Mouse (Mus musculus): ENCODE results near the gene Btn2a2.

GRCm38 (mm10) chr13:23466911-23467310 lies 21.7 kb downstream of the Btn2a2 start:
- TF ChIP-seq POLR2A (IDR thresholded peaks at IDR 0.05; ENCODE audit: insufficient read length, low read depth) (no peak), MYOD1 (IDR thresholded peaks at IDR 0.05; ENCODE audit: control insufficient read depth in 1 of 3, insufficient read length in 2 of 3, low read depth in 2 of 3) (no peak), MAX (IDR thresholded peaks at IDR 0.05; ENCODE audit: low read depth) (no peak), POLR2AphosphoS2 (IDR thresholded peaks at IDR 0.05; ENCODE audit: insufficient read length, low read depth) (no peak), CEBPB (IDR thresholded peaks at IDR 0.05; ENCODE audit: insufficient read depth, poor library complexity, severe bottlenecking) (no peak), USF1 (IDR thresholded peaks at IDR 0.05; ENCODE audit: low read depth) (no peak), TCF12 (IDR thresholded peaks at IDR 0.05; ENCODE audit: insufficient read depth, poor library complexity, severe bottlenecking) (no peak), E2F4 (IDR thresholded peaks at IDR 0.05; ENCODE audit: insufficient read depth) (no peak), MYOG (IDR thresholded peaks at IDR 0.05; ENCODE audit: control insufficient read depth in 1 of 3, insufficient read depth in 1 of 3, insufficient read length in 2 of 3, low read depth in 2 of 3) (no peak), SRF (IDR thresholded peaks at IDR 0.05; ENCODE audit: control insufficient read depth, insufficient read length, low read depth) (no peak)
